Mouse (Mus musculus): Measurements from ENCODE around the gene Hlcs.

- TF ChIP-seq EP300 (IDR thresholded peaks at IDR 0.05; ENCODE audit: low read depth) (no peak), CTCF (IDR thresholded peaks at IDR 0.05; ENCODE audit: low read depth) (no peak)
Observed at GRCm38 (mm10) chr16:94254415-94254891, 58.9 kb downstream of the Hlcs start.
